8 mouse cellular contexts compared by ENCODE assay signal in genomic region chr19:45659301-45659737, GRCm38 (mm10). TPM values are rescaled to one million over a fixed set of nuclear protein-coding genes. Genes with fewer than 3 reads are reported as not detected.
A peak's percentile ranks its signal among the peaks of the same experiment; 100 is the strongest.
DNase-seq lines count a peak whose midpoint lies in the region; ATAC-seq and TF ChIP-seq lines count a peak whose summit lies in the region.

No protein-coding gene starts in this region.

- no peak for TF ChIP-seq POLR2A in CH12.LX (IDR thresholded peaks at IDR 0.05; ENCODE audit: low read depth, low read length)

- ATAC-seq in kidney, embryonic 14.5 days (ENCODE audit: low FRiP score, low TSS enrichment) = peak; percentile 44
- ATAC-seq in heart, embryonic 15.5 days (replicated peaks; ENCODE audit: insufficient number of reproducible peaks, insufficient read depth, low FRiP score, low read depth) = no peak; the same call in none of the 2 replicates
- ATAC-seq in liver, embryonic 14.5 days (ENCODE audit: insufficient read depth) = peak; percentile 32
- 0 out of 2 replicates have a peak, but pooled peaks have one; percentile 28 for ATAC-seq in neural tube, embryonic 15.5 days (ENCODE audit: low FRiP score)

- H3K4me2 ChIP-seq in kidney, embryonic 14.5 days (replicated peaks; ENCODE audit: low read depth, low read length) = peak overlapping the region; percentile 77
- H3K4me2 ChIP-seq in CH12.LX (ENCODE audit: insufficient read depth, low read depth, poor library complexity, severe bottlenecking) = peak overlapping the region; percentile 79
- peak overlapping the region; percentile 74 for H3K4me2 ChIP-seq in heart, embryonic 15.5 days
- H3K4me2 ChIP-seq in liver, embryonic 14.5 days (ENCODE audit: low read depth) = peak overlapping the region; percentile 79
- peak overlapping the region; percentile 66 for H3K4me2 ChIP-seq in neural tube, embryonic 15.5 days

- peaks cover 7% of the 10 kb centered on the region; the same call in 1 of the 2 replicates for H3K79me2 ChIP-seq in CH12.LX (replicated peaks; ENCODE audit: control insufficient read depth, extremely low read depth, insufficient read depth, poor library complexity, severe bottlenecking)

- peaks cover 29% of the 10 kb centered on the region for H3K4me1 ChIP-seq in kidney, embryonic 14.5 days (ENCODE audit: control insufficient read depth, insufficient read depth, low read length)
- H3K4me1 ChIP-seq in CH12.LX (ENCODE audit: control insufficient read depth in 1 of 2, insufficient read depth in 2 of 2) = peaks cover 5 to 42% of the 10 kb centered on the region in 2 experiments; a peak in 3 of 4 replicates
- peaks cover 33% of the 10 kb centered on the region for H3K4me1 ChIP-seq in heart, embryonic 15.5 days (replicated peaks)
- peaks cover 22 to 27% of the 10 kb centered on the region in 2 experiments for H3K4me1 ChIP-seq in liver, embryonic 14.5 days (replicated peaks; ENCODE audit: control insufficient read depth in 2 of 2, insufficient read depth in 2 of 2, low read length in 1 of 2)
- peaks cover 36% of the 10 kb centered on the region for H3K4me1 ChIP-seq in neural tube, embryonic 15.5 days

- 0% methylated on average over 18 of the region's 18 CpGs for WGBS in kidney, embryonic 14.5 days
- WGBS in heart, embryonic 15.5 days = under 1% methylated on average over 18 of the region's 18 CpGs
- under 1% methylated on average over 18 of the region's 18 CpGs for whole genome bisulfite sequencing in liver, embryonic 14.5 days (ENCODE audit: insufficient replicate concordance)
- under 1% methylated on average over 17 of the region's 18 CpGs for WGBS in neural tube, embryonic 15.5 days

- TF ChIP-seq EP300 in CH12.LX (IDR thresholded peaks at IDR 0.05; ENCODE audit: low read length) = no peak
- no peak for TF ChIP-seq EP300 in liver, embryonic 14.5 days (IDR thresholded peaks at IDR 0.05; ENCODE audit: low read depth)

- DNase-seq in kidney, postnatal 36 days = no peak
- DNase-seq in CH12.LX (ENCODE audit: extremely low read depth) = peak; percentile 24
- peak; percentile 55 for DNase-seq in embryo, embryonic 11 days
- no peak for DNase-seq in liver, embryonic 14.5 days (ENCODE audit: low read depth in 3 of 3, low spot score in 3 of 3)
- DNase-seq in cerebellum, adult 9-11 months = no peak

- TF ChIP-seq CTCF in CH12.LX (conservative IDR thresholded peaks at IDR 0.05 in 1 of 2, IDR thresholded peaks at IDR 0.05 in 1 of 2; ENCODE audit: low read depth in 2 of 2, low read length in 2 of 2) = peak in 1 of 2 experiments; percentile 4; a peak in 1 of 4 replicates
- TF ChIP-seq CTCF in liver, embryonic 14.5 days (IDR thresholded peaks at IDR 0.05; ENCODE audit: low read depth) = peak; percentile 31; the same call in 1 of the 2 replicates

- no peaks in the 10 kb centered on the region for H3K27me3 ChIP-seq in kidney, embryonic 14.5 days (ENCODE audit: control insufficient read depth, insufficient read depth, low read length)
- no peaks in the 10 kb centered on the region for H3K27me3 ChIP-seq in CH12.LX (replicated peaks)
- H3K27me3 ChIP-seq in heart, embryonic 15.5 days = no peaks in the 10 kb centered on the region
- H3K27me3 ChIP-seq in liver, embryonic 14.5 days (ENCODE audit: control insufficient read depth, insufficient read depth, low read length) = no peaks in the 10 kb centered on the region
- H3K27me3 ChIP-seq in neural tube, embryonic 15.5 days (replicated peaks) = no peaks in the 10 kb centered on the region

- H3K9ac ChIP-seq in kidney, embryonic 14.5 days (ENCODE audit: low read depth, low read length) = peak overlapping the region; percentile 99
- peak overlapping the region; percentile 97 for H3K9ac ChIP-seq in CH12.LX (ENCODE audit: insufficient read depth, low read depth)
- H3K9ac ChIP-seq in heart, embryonic 15.5 days = peak overlapping the region; percentile 90
- H3K9ac ChIP-seq in liver, embryonic 14.5 days (replicated peaks) = peak overlapping the region; percentile 95
- peak overlapping the region; percentile 95 for H3K9ac ChIP-seq in neural tube, embryonic 15.5 days (replicated peaks)

- H3K36me3 ChIP-seq in kidney, embryonic 14.5 days (ENCODE audit: control insufficient read depth, insufficient read depth, low read length) = no peaks in the 10 kb centered on the region
- H3K36me3 ChIP-seq in CH12.LX (replicated peaks in 1 of 2; ENCODE audit: control insufficient read depth in 1 of 2, insufficient read depth in 1 of 2, low read length in 1 of 2) = peaks cover 5 to 7% of the 10 kb centered on the region in 2 experiments
- no peaks in the 10 kb centered on the region for H3K36me3 ChIP-seq in heart, embryonic 15.5 days
- H3K36me3 ChIP-seq in liver, embryonic 14.5 days (replicated peaks; ENCODE audit: control insufficient read depth, insufficient read depth, low read depth) = no peaks in the 10 kb centered on the region
- no peaks in the 10 kb centered on the region for H3K36me3 ChIP-seq in neural tube, embryonic 15.5 days

- H3K9me3 ChIP-seq in kidney, embryonic 14.5 days (ENCODE audit: control insufficient read depth, low read length) = no peaks in the 10 kb centered on the region
- no peaks in the 10 kb centered on the region for H3K9me3 ChIP-seq in CH12.LX (replicated peaks; ENCODE audit: low read length)
- no peaks in the 10 kb centered on the region for H3K9me3 ChIP-seq in heart, embryonic 15.5 days (replicated peaks)
- H3K9me3 ChIP-seq in liver, embryonic 14.5 days (ENCODE audit: control insufficient read depth, low read length) = no peaks in the 10 kb centered on the region
- H3K9me3 ChIP-seq in neural tube, embryonic 15.5 days (replicated peaks) = no peaks in the 10 kb centered on the region

- H3K4me3 ChIP-seq in kidney, embryonic 14.5 days (ENCODE audit: low read length) = peak overlapping the region; percentile 92
- H3K4me3 ChIP-seq in CH12.LX (replicated peaks in 1 of 3; ENCODE audit: low read depth in 2 of 3, low read length in 2 of 3, poor library complexity in 1 of 3) = peak overlapping the region; percentile 61 to 91 (median 84)
- peak overlapping the region; percentile 75 for H3K4me3 ChIP-seq in heart, embryonic 15.5 days
- peak overlapping the region; percentile 79 for H3K4me3 ChIP-seq in liver, embryonic 14.5 days (ENCODE audit: insufficient read depth in 1 of 2, low read depth in 2 of 2, low read length in 2 of 2)
- peak overlapping the region; percentile 70 for H3K4me3 ChIP-seq in neural tube, embryonic 15.5 days (replicated peaks)

- in situ Hi-C loops in CH12.LX (cut with MboI; ENCODE audit: low pct_ligation_motif_present, low pct_unique_long_range_greater_than_20kb, low sequenced_read_pairs) = no loop called here

- peak overlapping the region; percentile 97 for H3K27ac ChIP-seq in kidney, embryonic 14.5 days (ENCODE audit: low read depth, low read length)
- H3K27ac ChIP-seq in CH12.LX (ENCODE audit: insufficient read depth, low read depth) = no peak overlapping the region
- H3K27ac ChIP-seq in heart, embryonic 15.5 days = peak overlapping the region; percentile 94
- H3K27ac ChIP-seq in liver, embryonic 14.5 days = peak overlapping the region; percentile 90
- peak overlapping the region; percentile 94 for H3K27ac ChIP-seq in neural tube, embryonic 15.5 days (replicated peaks)

- no peak for TF ChIP-seq RAD21 in CH12.LX (IDR thresholded peaks at IDR 0.05; ENCODE audit: low read depth, low read length)

- dilution Hi-C loops in CH12.LX (cut with MboI; ENCODE audit: extremely low pct_ligation_motif_present, extremely low pct_unique_long_range_greater_than_20kb, low sequenced_read_pairs) = no loop called here

TF ChIP-seq in CH12.LX, 34 proteins besides CTCF, POLR2A, EP300 and RAD21 (continues in another document):
- TF ChIP-seq ZKSCAN1 (IDR thresholded peaks at IDR 0.05; ENCODE audit: borderline replicate concordance, low read depth, low read length) (no peak), UBTF (IDR thresholded peaks at IDR 0.05; ENCODE audit: low read depth, low read length) (no peak), IRF4 (IDR thresholded peaks at IDR 0.05; ENCODE audit: low read depth, low read length) (no peak), USF2 (conservative IDR thresholded peaks at IDR 0.05; ENCODE audit: low read depth, low read length) (no peak), MXI1 (IDR thresholded peaks at IDR 0.05; ENCODE audit: low read depth, low read length) (no peak), CHD1 (IDR thresholded peaks at IDR 0.05; ENCODE audit: low read depth, low read length) (peak; percentile 51; the same call in 1 of the 2 replicates), TBP (conservative IDR thresholded peaks at IDR 0.05; ENCODE audit: low read depth, low read length) (no peak), PAX5 (IDR thresholded peaks at IDR 0.05; ENCODE audit: low read length) (no peak), NRF1 (IDR thresholded peaks at IDR 0.05; ENCODE audit: low read depth, low read length) (no peak), ETS1 (conservative IDR thresholded peaks at IDR 0.05; ENCODE audit: low read depth, low read length) (no peak), HCFC1 (IDR thresholded peaks at IDR 0.05; ENCODE audit: low read depth, low read length) (no peak), RCOR1 (conservative IDR thresholded peaks at IDR 0.05; ENCODE audit: low read depth, low read length) (no peak), MAFK (IDR thresholded peaks at IDR 0.05; ENCODE audit: insufficient replicate concordance, low read length) (no peak), TCF12 (IDR thresholded peaks at IDR 0.05; ENCODE audit: low read depth, low read length) (peak; percentile 7; the same call in 1 of the 2 replicates), CHD2 (IDR thresholded peaks at IDR 0.05; ENCODE audit: low read length) (peak; percentile 28; the same call in 1 of the 2 replicates), ZNF384 (IDR thresholded peaks at IDR 0.05; ENCODE audit: low read depth, low read length) (no peak), ZMIZ1 (IDR thresholded peaks at IDR 0.05; ENCODE audit: low read depth, low read length) (no peak), USF1 (IDR thresholded peaks at IDR 0.05; ENCODE audit: low read depth, low read length) (no peak), MAZ (IDR thresholded peaks at IDR 0.05; ENCODE audit: low read depth, low read length) (no peak), BHLHE40 (IDR thresholded peaks at IDR 0.05; ENCODE audit: low read depth, low read length) (no peak), SIN3A (IDR thresholded peaks at IDR 0.05; ENCODE audit: low read length) (no peak; the same call in 1 of the 2 replicates), POLR2AphosphoS2 (IDR thresholded peaks at IDR 0.05; ENCODE audit: low read depth, low read length) (no peak)

RNA-seq across cellular contexts. Expression of gene Fbxw4, which starts 0.8 kb away (rescaled TPM):
- 7.2 and 8.3 TPM in 2 replicates for polyA plus RNA-seq in kidney, embryonic 14.5 days (2014; fragmentation: Nextera tagmentation; extraction: Ambion mirVana)
- total RNA-seq in CH12.LX (2012; rRNA removed) = 3.2 and 4.5 TPM in 2 replicates
- total RNA-seq in CH12.LX (2014; rRNA removed) = 4.8 and 7.5 TPM in 2 replicates
- polyA plus RNA-seq in CH12.LX (2012; ENCODE audit: insufficient read length, low read depth) = 5.5 and 8.6 TPM in 2 replicates
- 3.5 and 7.7 TPM in 2 replicates for polyA plus RNA-seq in heart, embryonic 15.5 days (2015; fragmentation: Nextera tagmentation; extraction: Ambion mirVana)
- polyA plus RNA-seq in liver, embryonic 14.5 days (2012; rRNA removed) = 14.5 and 18.9 TPM in 2 replicates
- polyA plus RNA-seq in liver, embryonic 14.5 days (2014; fragmentation: Nextera tagmentation; extraction: Ambion mirVana) = 2.5 and 3.1 TPM in 2 replicates
- 8.2 and 8.4 TPM in 2 replicates for polyA plus RNA-seq in neural tube, embryonic 15.5 days (2015; fragmentation: Nextera tagmentation; extraction: Ambion mirVana)

Comparison
In these comparisons a context has a peak if more than half of its experiments do, and no peak if none do; other contexts are left out.
1. DNase-seq: peak in CH12.LX (single experiment) and embryo, embryonic 11 days (single experiment); none in kidney, postnatal 36 days (0 of 2), liver, embryonic 14.5 days (0 of 3) and cerebellum, adult 9-11 months (single experiment).
2. Peak in every context shown above with its lines, with median percentiles within 50 percentile points of each other: H3K4me2 ChIP-seq, H3K4me3 ChIP-seq and H3K9ac ChIP-seq.